Mouse (Mus musculus) right cerebral cortex, adult 2 months (tissue): ENCODE measurements at regions not wholly inside any gene's neighbourhood (a gene's known extent, or its start where the extent isn't known, plus 50 kb on each side); places are given as distances from the start of the nearest gene placed in this dataset.

Experiments
- DNase-seq, 2 experiments: peaks; one replicate each; pipeline ENCODE4 v3.0.0; 2021 to 2022; ENCODE audit warnings: low spot score in 2 of 2

GRCm38 (mm10) chr6:89005094-89005493 lies 103.0 kb downstream of the Tpra1 start:
- DNase-seq, result no peak

GRCm38 (mm10) chr6:89006997-89007396 lies 104.9 kb downstream of the Tpra1 start:
- no peak for DNase-seq

DNA sequence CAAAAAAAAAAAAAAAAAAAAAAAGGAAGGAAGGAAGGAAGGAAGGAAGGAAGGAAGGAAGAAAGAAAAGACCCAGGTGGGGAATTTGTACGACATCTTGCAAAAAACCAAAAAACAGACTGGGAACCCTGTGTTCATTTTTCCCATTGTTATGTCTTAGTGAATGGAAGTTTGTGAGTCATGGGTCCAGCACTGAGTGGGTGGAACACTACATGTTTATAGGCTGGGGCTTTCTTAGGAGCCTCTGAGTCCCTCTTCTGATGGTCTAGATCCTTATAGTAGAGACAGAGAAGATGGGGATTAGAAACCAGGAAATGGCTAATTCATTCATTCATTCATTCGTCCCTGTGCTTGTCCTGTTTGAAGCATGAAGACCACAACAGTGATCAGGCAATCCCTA lies 105.5 kb downstream of the Tpra1 start:
- DNase-seq, result no peak

- DNase-seq, result no peak
These were observed 106.6 kb downstream of the Tpra1 start for GRCm38 (mm10) chr6:89008614-89009171.

- no peak for DNase-seq
These were observed 111.1 kb downstream of the Tpra1 start for GRCm38 (mm10) chr6:89012998-89013689.

GRCm38 (mm10) chr6:89013690-89014061 lies 111.6 kb downstream of the Tpra1 start:
- DNase-seq, result no peak

DNA sequence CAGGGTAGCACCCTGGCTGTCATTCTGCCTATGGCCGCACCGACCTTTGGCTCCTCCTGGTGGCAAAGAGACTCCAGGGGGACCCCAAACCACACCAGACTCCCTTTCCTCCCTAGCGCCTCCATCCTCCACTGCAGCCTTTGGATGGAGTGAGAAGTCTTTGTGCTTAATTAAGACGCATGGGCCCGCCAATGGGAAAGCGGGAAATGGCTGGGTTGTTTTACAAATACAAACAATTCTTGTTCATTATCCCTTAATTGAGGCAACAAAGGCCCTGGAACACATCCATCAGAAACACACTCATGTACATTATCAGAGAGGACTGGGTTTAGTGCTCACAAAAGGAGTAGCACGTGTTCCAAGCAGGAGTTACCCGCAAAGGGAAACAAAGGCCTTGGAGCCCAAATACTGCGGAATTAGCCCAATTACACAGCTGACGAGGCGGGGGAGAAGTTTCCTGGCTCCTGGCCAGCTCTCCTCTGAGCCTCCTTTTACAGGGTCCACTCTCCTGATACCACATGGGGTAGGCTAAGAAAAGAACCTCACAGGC lies 122.1 kb downstream of the Tpra1 start:
- no peak for DNase-seq

- no peak for DNase-seq
These were observed 131.6 kb downstream of the Tpra1 start for GRCm38 (mm10) chr6:89033433-89034298.

- no peak for DNase-seq
These were observed 132.4 kb downstream of the Tpra1 start for GRCm38 (mm10) chr6:89034455-89034854.

DNA sequence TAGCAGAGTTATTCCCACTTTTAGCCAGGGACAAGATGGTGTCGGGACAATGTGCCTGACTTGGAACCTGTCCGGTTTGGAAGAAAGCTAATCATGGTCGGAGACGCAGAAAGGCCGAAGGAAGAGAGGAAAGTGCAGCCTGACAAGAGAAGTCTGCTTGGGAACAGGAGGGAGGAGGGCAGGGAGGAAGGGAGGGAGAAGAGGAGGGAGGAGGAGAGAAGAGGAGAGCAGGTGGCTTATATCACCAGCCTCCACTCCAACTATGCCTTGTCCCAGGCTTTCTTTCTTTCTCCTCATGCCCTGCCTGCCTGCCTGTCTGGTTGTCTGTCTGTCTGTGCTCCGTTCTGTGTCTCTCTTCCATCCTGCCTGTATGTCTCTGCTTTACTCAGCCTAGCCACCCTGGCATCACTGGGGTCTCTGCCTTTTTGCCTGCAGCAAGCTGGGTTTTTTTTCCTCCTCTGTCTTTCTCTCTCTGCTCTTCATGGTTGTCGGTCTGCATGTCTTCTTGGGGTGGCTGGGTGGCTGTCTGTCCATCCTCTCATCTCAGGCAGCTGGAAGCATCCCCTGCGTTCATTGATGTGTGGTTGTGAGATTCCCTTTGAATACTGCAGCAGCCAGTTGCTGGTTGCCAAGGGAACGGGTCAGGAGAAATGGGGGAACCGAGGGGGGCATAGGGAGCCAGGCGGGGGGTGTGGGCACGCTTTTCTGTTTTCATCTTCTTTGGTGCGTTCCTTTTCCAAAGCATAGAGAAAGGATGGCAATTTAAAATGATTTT lies 133.2 kb downstream of the Tpra1 start:
- DNase-seq, result peak; percentile 26 to 39

DNA sequence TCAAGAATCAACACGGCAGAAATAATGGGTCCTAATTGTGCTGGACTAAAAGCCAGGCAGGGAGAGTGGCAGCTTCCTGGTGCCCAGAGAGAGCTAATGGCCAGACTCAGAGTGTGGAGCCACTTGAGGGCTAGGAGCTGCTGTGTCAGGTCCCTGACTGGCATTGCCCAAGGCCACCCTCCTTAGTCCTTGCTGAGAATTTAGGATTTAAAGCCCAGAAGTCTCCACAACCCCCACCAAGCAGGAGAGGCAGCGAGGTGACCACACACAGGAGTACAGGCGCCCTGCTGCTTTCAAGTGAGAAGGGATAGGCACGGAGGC lies 133.7 kb downstream of the Tpra1 start:
- DNase-seq, result no peak

DNA sequence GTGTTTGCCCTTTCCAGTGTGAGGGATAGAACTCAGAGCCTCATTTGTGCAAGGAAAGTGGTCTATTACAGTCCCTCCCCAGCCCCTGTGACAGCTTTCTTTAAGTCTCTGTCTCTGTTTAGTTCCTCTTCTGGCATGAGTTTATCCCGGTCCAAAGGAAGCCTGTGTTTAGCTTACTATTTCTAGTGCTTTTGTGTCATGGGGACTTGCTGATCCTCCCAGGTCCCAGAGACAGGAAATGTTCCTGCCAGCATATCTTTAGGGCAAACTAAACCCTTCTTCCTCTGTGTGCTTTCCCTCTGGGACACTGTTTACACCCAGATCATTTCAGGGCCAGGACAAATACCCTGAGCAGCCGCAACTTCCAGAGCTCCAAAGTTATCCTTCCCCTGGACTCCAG lies 135.3 kb downstream of the Tpra1 start:
- DNase-seq, result no peak

GRCm38 (mm10) chr6:89037901-89038300 lies 135.8 kb downstream of the Tpra1 start:
- no peak for DNase-seq

DNA sequence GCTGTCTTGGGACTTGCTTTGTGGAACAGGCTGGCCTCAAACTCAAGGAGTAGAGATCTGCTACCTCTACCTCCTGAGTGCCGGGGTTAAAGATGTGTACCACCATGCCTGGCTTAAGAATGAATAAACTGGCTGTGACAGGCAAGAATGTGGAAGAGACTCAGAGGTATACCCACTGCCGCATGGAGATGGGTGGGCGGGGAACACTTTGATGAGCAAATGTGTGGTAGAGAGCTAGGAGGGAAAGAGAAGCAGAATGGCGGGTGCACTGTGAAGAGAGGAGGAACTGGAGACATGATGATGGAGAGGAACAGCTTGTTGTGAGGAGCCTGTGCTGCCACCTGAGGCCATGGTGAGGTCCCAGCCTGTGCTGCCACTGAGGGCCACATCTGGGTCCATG lies 138.9 kb downstream of the Tpra1 start:
- no peak for DNase-seq

DNA sequence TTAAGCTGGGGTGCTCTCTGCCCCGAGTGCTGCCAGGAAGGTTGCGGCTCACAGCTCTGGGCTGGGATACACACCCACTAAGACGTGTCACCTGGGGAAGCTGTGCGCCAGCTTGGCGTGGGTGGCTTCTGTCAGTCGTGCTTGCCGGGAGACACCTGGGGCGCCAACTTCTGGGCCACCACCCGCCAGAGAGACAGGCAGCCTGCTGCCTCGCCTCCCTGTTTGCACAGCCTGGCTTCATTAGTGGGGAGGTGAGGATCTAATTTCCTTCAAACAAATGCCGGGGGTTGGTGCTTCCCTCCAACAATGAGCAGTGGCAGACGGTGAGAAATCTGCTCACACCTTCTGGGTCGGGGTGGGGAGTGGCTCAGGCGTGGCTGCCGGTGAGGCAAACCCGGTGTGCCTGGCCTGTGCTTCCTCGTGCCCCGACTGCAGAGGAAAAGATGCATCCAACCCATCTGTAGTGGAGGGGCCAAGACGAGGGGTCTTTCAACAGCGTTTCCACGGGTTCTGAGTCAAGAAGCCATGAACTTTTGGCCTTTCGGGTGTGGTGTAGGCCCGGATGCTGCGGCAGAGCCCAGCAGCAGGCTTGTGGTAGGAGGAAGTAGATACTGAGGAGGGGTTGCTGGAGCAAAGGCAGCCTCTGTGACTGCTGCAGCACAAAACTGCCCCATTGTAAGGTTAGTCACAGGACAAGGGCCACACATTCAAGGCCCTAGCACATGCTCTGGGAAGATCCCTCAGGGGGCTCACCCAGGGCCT lies 140.6 kb downstream of the Tpra1 start:
- DNase-seq, result peak; percentile 42 to 62

DNA sequence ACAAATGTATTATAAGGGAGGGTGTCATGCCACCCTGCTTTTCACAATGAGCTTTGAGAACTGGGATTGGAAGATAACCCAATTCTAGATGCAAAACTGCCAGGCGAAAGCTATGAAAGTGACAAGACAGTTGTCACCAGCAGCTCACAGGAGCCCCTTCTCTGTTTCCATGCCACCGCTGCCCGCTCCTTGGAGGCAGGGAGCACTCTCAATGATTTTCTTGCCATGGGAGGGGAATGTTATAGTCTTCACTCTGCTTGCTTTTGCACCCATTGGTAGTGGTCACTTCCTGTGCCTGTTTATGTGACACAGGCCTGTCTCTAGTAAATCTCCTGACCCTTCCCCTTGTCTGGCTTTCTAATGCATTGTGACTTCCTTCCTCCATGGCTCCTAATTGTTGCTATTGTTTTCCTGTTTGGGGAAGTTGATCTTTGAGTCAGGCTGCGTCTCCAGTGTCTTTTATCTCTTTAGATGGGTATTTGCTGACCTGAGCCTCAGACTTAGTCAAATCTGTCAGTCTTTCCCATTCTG lies 143.4 kb downstream of the Tpra1 start:
- DNase-seq, result no peak

GRCm38 (mm10) chr6:89046476-89046875 lies 144.4 kb downstream of the Tpra1 start:
- DNase-seq, result no peak

DNA sequence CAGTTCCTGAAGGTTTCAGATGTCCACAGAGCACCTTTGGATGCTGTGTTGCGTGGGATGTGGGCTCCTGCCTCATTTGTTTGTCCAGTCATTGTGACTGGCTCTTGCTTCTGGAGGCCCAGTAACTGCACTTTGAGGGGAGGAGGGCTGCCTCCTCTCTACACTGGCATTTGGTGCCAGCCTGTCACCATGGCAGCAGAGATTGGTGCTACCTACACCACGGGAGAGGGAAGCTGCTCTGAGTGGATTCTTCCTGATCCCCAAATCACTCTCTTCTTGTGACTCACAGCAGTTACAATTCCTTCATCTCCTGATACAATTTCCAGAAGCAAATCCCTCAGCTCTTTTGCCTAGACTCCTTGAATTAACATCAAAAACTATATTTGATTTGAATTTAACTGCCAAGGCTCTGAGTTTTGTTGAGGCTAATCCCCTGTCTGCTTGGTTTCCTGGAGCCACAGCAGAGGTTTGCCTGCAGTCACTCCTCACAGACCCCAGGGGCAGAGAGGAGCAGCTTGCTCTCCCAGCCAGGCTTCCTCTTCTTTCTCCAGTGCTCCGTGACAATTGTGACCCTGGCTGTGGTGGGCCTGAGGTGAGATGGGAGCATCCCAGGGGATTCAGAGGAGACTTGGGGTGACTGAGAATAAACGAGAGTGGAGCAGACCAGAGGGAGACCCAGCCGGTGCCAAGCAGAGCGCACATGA lies 145.7 kb downstream of the Tpra1 start:
- peak; percentile 60 to 61 for DNase-seq

GRCm38 (mm10) chr6:89049290-89049689 lies 147.2 kb downstream of the Tpra1 start:
- no peak for DNase-seq

GRCm38 (mm10) chr6:89050575-89051270 lies 148.7 kb downstream of the Tpra1 start:
- no peak for DNase-seq
